Mouse (Mus musculus): Measurements from ENCODE around the gene Zfp444.

- TF ChIP-seq CTCF (IDR thresholded peaks at IDR 0.05; ENCODE audit: borderline replicate concordance, extremely low read depth, insufficient read depth, insufficient read length) (no peak), POLR2A (IDR thresholded peaks at IDR 0.05; ENCODE audit: borderline replicate concordance, extremely low read depth, insufficient read depth, insufficient read length, poor library complexity, severe bottlenecking) (no peak)
These were observed 41.7 kb upstream of the Zfp444 start for GRCm38 (mm10) chr7:6130346-6130745.
